Comparison of ENCODE assay signal across 10 mouse cellular contexts in the genomic region with DNA sequence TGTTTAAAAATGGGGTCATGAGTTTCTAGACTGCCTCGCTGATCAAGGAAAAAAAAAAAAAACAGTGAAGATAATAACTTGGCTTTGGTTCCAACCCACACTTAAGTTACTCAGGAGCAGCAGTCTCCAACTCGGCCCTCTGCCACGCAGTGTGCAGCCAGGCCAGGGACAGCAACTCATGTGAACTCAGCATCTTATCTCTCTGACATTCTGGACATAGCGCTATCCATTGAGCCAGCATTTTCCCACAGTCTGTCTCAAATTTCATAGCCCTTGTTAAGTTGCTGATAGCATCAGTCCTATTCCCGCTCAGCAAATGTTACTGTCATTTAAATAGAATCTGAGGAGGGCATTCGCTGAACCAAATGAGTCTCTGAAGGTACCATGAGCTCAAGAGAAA.
DNase-seq lines count a peak whose midpoint lies in the region; ATAC-seq and TF ChIP-seq lines count a peak whose summit lies in the region.
"Had no signal": no experiment of that assay in that cellular context is flagged by ENCODE, and none has a peak within 500 bp of the region (broad histone marks: within the 10 kb centered on the region; RNA-seq: fewer than 3 reads in every experiment).

No protein-coding gene starts in this region.

- H3K4me3 ChIP-seq in liver, adult 2 months (ENCODE audit: insufficient read depth, low read depth, low read length), result no peak overlapping the region
- no peak overlapping the region for H3K4me3 ChIP-seq in liver, embryonic 11.5 days (ENCODE audit: low read depth, low read length)
- H3K4me3 ChIP-seq in heart, embryonic 11.5 days (ENCODE audit: low read depth, low read length), result no peak overlapping the region
- H3K4me3 ChIP-seq in myocyte, result no peak overlapping the region

- TF ChIP-seq POLR2A in liver, adult 2 months (IDR thresholded peaks at IDR 0.05; ENCODE audit: extremely low read depth, insufficient read depth, low read length), result no peak
- peak; percentile 21 for TF ChIP-seq POLR2A in myocyte (IDR thresholded peaks at IDR 0.05; ENCODE audit: insufficient read length, low read depth)

- no peak overlapping the region for H3K9ac ChIP-seq in liver, adult 2 months (ENCODE audit: low read depth, low read length)
- H3K9ac ChIP-seq in liver, embryonic 11.5 days (ENCODE audit: low read depth, low read length), result no peak overlapping the region
- H3K9ac ChIP-seq in heart, embryonic 11.5 days (ENCODE audit: low read depth, low read length), result no peak overlapping the region

- TF ChIP-seq CTCF in liver, adult 2 months (IDR thresholded peaks at IDR 0.05; ENCODE audit: low read depth, low read length), result no peak

- no peaks in the 10 kb centered on the region for H3K79me2 ChIP-seq in liver, adult 2 months (ENCODE audit: control insufficient read depth, insufficient read depth, low read length)
- no peaks in the 10 kb centered on the region for H3K79me2 ChIP-seq in myocyte (ENCODE audit: control insufficient read depth, insufficient read depth)

- no peak overlapping the region for H3K4me2 ChIP-seq in liver, embryonic 11.5 days
- no peak overlapping the region for H3K4me2 ChIP-seq in heart, embryonic 11.5 days
- peak overlapping the region; percentile 19 for H3K4me2 ChIP-seq in myocyte (ENCODE audit: low read depth)

- no peak for ATAC-seq in liver, embryonic 11.5 days (replicated peaks; ENCODE audit: low FRiP score)
- ATAC-seq in heart, embryonic 11.5 days (replicated peaks; ENCODE audit: insufficient number of reproducible peaks, low FRiP score, low TSS enrichment), result peak; percentile 77
- no peak for ATAC-seq in megakaryocyte, adult 5-6 weeks (ENCODE audit: poor library complexity, severe bottlenecking)

- peak; percentile 45 for DNase-seq in liver, adult 2 months (ENCODE audit: extremely low read depth, low read depth, low spot score)
- no peak for DNase-seq in liver, embryonic 11.5 days (ENCODE audit: low spot score)
- peak; percentile 70 for DNase-seq in adrenal gland, postnatal 14 days
- DNase-seq in spleen, postnatal 36 days (ENCODE audit: low spot score in 2 of 2), result no peak
- no peak for DNase-seq in retina, embryonic 14.5 days (ENCODE audit: low spot score)
- DNase-seq: kidney, adult 11 months; midbrain, embryonic 14.5 days had no signal

- no peaks in the 10 kb centered on the region for H3K36me3 ChIP-seq in liver, adult 2 months (ENCODE audit: control insufficient read depth, insufficient read depth, low read length)
- no peaks in the 10 kb centered on the region for H3K36me3 ChIP-seq in liver, embryonic 11.5 days (ENCODE audit: control insufficient read depth, insufficient read depth, low read length)
- H3K36me3 ChIP-seq in heart, embryonic 11.5 days (ENCODE audit: control insufficient read depth, insufficient read depth, low read length), result no peaks in the 10 kb centered on the region
- H3K36me3 ChIP-seq in myocyte (ENCODE audit: control insufficient read depth, insufficient read depth), result no peaks in the 10 kb centered on the region

- H3K27ac ChIP-seq in liver, adult 2 months (replicated peaks; ENCODE audit: insufficient read depth, low read depth, low read length), result no peak overlapping the region
- H3K27ac ChIP-seq in liver, embryonic 11.5 days (ENCODE audit: low read depth, low read length), result no peak overlapping the region
- no peak overlapping the region for H3K27ac ChIP-seq in heart, embryonic 11.5 days (ENCODE audit: low read depth, low read length)

- WGBS in liver, adult 2 months, result 44% methylated on average over 6 of the region's 6 CpGs
- 46% methylated on average over 6 of the region's 6 CpGs for WGBS in liver, embryonic 11.5 days
- WGBS in heart, embryonic 11.5 days (ENCODE audit: insufficient replicate concordance), result 19% methylated on average over 6 of the region's 6 CpGs

- H3ac ChIP-seq in myocyte (ENCODE audit: control insufficient read depth, insufficient read length), result no peak overlapping the region

- no peaks in the 10 kb centered on the region for H3K9me3 ChIP-seq in liver, embryonic 11.5 days (ENCODE audit: control insufficient read depth, low read length)
- H3K9me3 ChIP-seq in heart, embryonic 11.5 days (replicated peaks; ENCODE audit: control insufficient read depth, low read length), result no peaks in the 10 kb centered on the region

- no peaks in the 10 kb centered on the region for H3K4me1 ChIP-seq in liver, adult 2 months (ENCODE audit: control insufficient read depth, insufficient read depth, low read length)
- no peaks in the 10 kb centered on the region for H3K4me1 ChIP-seq in liver, embryonic 11.5 days (replicated peaks; ENCODE audit: control insufficient read depth, insufficient read depth, low read length)
- H3K4me1 ChIP-seq in heart, embryonic 11.5 days (ENCODE audit: control insufficient read depth, insufficient read depth, low read length), result no peaks in the 10 kb centered on the region

- H3K27me3 ChIP-seq in liver, adult 2 months (ENCODE audit: control insufficient read depth, insufficient read depth, low read length), result no peaks in the 10 kb centered on the region
- H3K27me3 ChIP-seq in liver, embryonic 11.5 days (replicated peaks; ENCODE audit: control insufficient read depth, insufficient read depth, low read length), result no peaks in the 10 kb centered on the region
- H3K27me3 ChIP-seq in heart, embryonic 11.5 days (ENCODE audit: control insufficient read depth, insufficient read depth, low read length), result no peaks in the 10 kb centered on the region
- no peaks in the 10 kb centered on the region for H3K27me3 ChIP-seq in myocyte (ENCODE audit: control insufficient read depth, insufficient read depth, insufficient read length)

TF ChIP-seq in myocyte, 11 proteins besides CTCF, POLR2A, EP300 and RAD21:
- TF ChIP-seq MYOD1 (IDR thresholded peaks at IDR 0.05; ENCODE audit: control insufficient read depth in 1 of 3, insufficient read length in 2 of 3, low read depth in 2 of 3) (peak; percentile 33 to 85 (median 49)), MYOG (IDR thresholded peaks at IDR 0.05; ENCODE audit: control insufficient read depth in 1 of 3, insufficient read depth in 1 of 3, insufficient read length in 2 of 3, low read depth in 2 of 3) (peak in 2 of 3 experiments; percentile 46 to 74), TCF3 (IDR thresholded peaks at IDR 0.05; ENCODE audit: insufficient read length, low read depth) (no peak), SRF (IDR thresholded peaks at IDR 0.05; ENCODE audit: control insufficient read depth, insufficient read length, low read depth) (no peak), TCF12 (IDR thresholded peaks at IDR 0.05; ENCODE audit: insufficient read depth, poor library complexity, severe bottlenecking) (peak; percentile 34)

Comparison
In these comparisons a context has a peak if more than half of its experiments do, and no peak if none do; other contexts are left out.
1. DNase-seq: peak in liver, adult 2 months (single experiment) and adrenal gland, postnatal 14 days (single experiment); none in liver, embryonic 11.5 days (single experiment), spleen, postnatal 36 days (0 of 2) and retina, embryonic 14.5 days (single experiment).